Mouse (Mus musculus) midbrain, postnatal 0 days (tissue): ENCODE data around the gene 2900026A02Rik. TPM values are rescaled to one million over a fixed set of nuclear protein-coding genes. Genes with fewer than 3 reads are reported as not detected.

ENCODE experiments used
- ATAC-seq: fragments of 200-750 bp; cut with Nextera tagmentation; 2 replicates; pipeline ENCODE4 v1.8.0; 2017; ENCODE audit warnings: moderate number of reproducible peaks, mild to moderate bottlenecking, moderate TSS enrichment, moderate library complexity; ENCODE audit not compliant: low FRiP score
- DNase-seq: peaks from one replicate; pipeline ENCODE4 v3.0.0-alpha.2; 2015; ENCODE audit warnings: low spot score
- H3K27ac ChIP-seq: fragments of 300-500 bp; sonication (generic); 2 replicates; pipeline ENCODE4 v1.5.1; 2014; ENCODE audit warnings: low read depth, mild to moderate bottlenecking, low read length, mixed read lengths
- H3K27me3 ChIP-seq: fragments of 300-500 bp; sonication (generic); 2 replicates; pipeline ENCODE4 v1.6.1; 2014; ENCODE audit warnings: low read length, control low read depth, mixed read lengths; ENCODE audit not compliant: insufficient read depth
- H3K36me3 ChIP-seq: fragments of 300-500 bp; sonication (generic); 2 replicates; pipeline ENCODE4 v1.6.1; 2014; ENCODE audit warnings: low read length, control low read depth, mixed read lengths; ENCODE audit not compliant: insufficient read depth
- H3K4me1 ChIP-seq: fragments of 300-500 bp; sonication (generic); 2 replicates; pipeline ENCODE4 v1.6.1; 2014; ENCODE audit warnings: mild to moderate bottlenecking, control low read depth, antibody characterized with exemption, low read length, mixed read lengths; ENCODE audit not compliant: insufficient read depth
- H3K4me2 ChIP-seq: fragments of 300-500 bp; sonication (generic); 2 replicates; pipeline ENCODE4 v1.6.1; 2014; ENCODE audit warnings: low read depth, mild to moderate bottlenecking, low read length, mixed read lengths; ENCODE audit not compliant: poor library complexity, severe bottlenecking
- H3K4me3 ChIP-seq: fragments of 300-500 bp; sonication (generic); 2 replicates; pipeline ENCODE4 v1.5.1; 2014; ENCODE audit warnings: low read depth, mild to moderate bottlenecking, low read length, moderate library complexity
- H3K9ac ChIP-seq: fragments of 300-500 bp; sonication (generic); replicated peaks from 2 replicates; pipeline ENCODE4 v1.6.1; 2014; ENCODE audit warnings: mild to moderate bottlenecking, low read length, moderate library complexity, mixed read lengths; ENCODE audit not compliant: poor library complexity, severe bottlenecking
- H3K9me3 ChIP-seq: fragments of 300-500 bp; sonication (generic); 2 replicates; pipeline ENCODE4 v1.6.1; 2016; ENCODE audit warnings: low read length, control low read depth
- CTCF ChIP-seq: IDR thresholded peaks from 2 replicates; pipeline ENCODE4 v1.5.1; 2016; ENCODE audit warnings: antibody characterized with exemption, mild to moderate bottlenecking
- WGBS: fragments of 180-500 bp; shearing (Covaris S2); extraction: QIAGEN DNeasy Blood & Tissue Kit; methylation state at CpG from one replicate; pipeline ENCODE4 v1.1.7; 2014; 5-methylcytosine and 5-hydroxymethylcytosine counted together
- polyA plus RNA-seq: library from polyadenylated mRNA; unstranded; fragments of >200 nt; fragmentation: Nextera tagmentation; extraction: Ambion mirVana; gene quantifications from 2 replicates; pipeline ENCODE4 v1.2.1, GENCODE M21; 2015
- total RNA-seq: library from RNA; depleted of rRNA; stranded (reverse); fragments of >200 nt; gene quantifications from 2 replicates; pipeline ENCODE4 v1.2.3, GENCODE M21; 2014

2900026A02Rik gene
- total and polyA plus RNA-seq, 2 experiments from 2014 or later, result 3.8 to 11.8 TPM

DNA sequence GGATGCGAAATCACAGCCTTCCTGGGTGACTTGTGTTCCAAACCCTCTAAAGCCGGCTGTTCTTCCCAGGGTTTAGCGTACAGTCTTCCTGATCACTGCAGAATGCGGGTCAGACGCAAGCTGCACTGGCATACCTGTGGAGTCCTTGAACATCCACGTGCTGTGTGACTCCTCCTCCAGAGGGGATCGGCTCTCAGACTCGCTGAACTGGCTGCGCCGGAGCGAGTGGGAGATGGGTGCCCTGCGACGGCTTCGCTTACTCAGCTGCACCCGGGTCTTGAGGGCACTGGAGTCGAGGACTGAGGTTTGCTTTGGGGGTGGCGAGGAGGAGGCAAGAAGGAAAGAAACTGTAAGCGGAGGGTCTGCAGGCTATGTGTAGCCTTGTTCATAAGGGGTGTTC lies 125.6 kb downstream of the 2900026A02Rik start:
- no peak overlapping the region for H3K4me3 ChIP-seq
- WGBS, result 96% methylated on average over 18 of the region's 18 CpGs
- H3K27ac ChIP-seq, result no peak overlapping the region
- no peaks in the 10 kb centered on the region for H3K9me3 ChIP-seq
- no peaks in the 10 kb centered on the region for H3K27me3 ChIP-seq
- DNase-seq (no peak), ATAC-seq (no peak)
- H3K36me3 ChIP-seq, result peaks cover 27% of the 10 kb centered on the region
- no peak for TF ChIP-seq CTCF
- no peak overlapping the region for H3K4me2 ChIP-seq
- no peaks in the 10 kb centered on the region for H3K4me1 ChIP-seq
- H3K9ac ChIP-seq, result no peak overlapping the region

DNA sequence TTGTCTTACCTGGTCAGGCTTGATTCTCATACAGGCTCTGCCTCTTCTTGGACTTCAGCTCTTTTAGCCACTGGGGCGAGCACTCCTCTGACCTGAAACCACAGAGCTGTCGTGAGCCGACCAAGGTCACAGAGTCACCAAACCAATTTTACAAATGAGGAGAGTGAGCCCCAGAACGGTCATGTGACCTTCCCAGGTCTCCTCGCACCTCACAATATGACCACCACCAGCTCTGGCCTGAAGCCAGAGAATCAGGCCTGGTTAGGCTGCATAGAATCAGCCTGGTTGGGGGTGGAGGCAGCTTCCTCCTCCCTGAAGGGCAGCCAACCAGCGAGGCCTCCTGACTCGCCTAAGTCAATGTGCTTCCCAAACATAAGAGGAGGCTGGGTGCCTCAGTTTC lies 128.6 kb downstream of the 2900026A02Rik start:
- DNase-seq (no peak), ATAC-seq (no peak)
- no peak overlapping the region for H3K9ac ChIP-seq
- H3K4me3 ChIP-seq, result no peak overlapping the region
- peaks cover 32% of the 10 kb centered on the region for H3K36me3 ChIP-seq
- 82% methylated on average over 7 of the region's 7 CpGs for WGBS
- H3K4me1 ChIP-seq, result no peaks in the 10 kb centered on the region
- TF ChIP-seq CTCF, result no peak
- H3K4me2 ChIP-seq, result no peak overlapping the region
- no peaks in the 10 kb centered on the region for H3K9me3 ChIP-seq
- H3K27ac ChIP-seq, result no peak overlapping the region
- H3K27me3 ChIP-seq, result no peaks in the 10 kb centered on the region

DNA sequence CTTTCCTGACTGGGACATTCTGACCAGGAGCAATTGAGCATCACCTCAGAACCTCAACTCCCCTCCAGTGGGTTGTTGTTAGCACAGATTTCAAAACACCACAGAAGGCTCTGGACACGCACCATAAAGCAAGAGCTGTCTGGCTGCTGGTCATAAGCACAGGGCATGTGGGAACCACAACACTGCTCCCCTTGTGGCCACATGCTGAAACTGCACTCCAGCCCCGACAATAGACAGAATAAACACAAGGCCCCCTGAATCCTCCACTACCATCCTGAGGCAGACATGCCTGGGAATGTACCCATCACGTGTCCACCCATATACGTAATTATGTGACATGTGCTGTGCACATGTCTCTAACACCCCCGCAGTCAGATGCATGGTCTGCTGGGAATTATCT lies 129.9 kb downstream of the 2900026A02Rik start:
- no peak overlapping the region for H3K4me2 ChIP-seq
- ATAC-seq, result no peak; the same call in 1 of the 2 replicates
- no peaks in the 10 kb centered on the region for H3K9me3 ChIP-seq
- no peak overlapping the region for H3K4me3 ChIP-seq
- WGBS, result 59% methylated on average over 5 of the region's 5 CpGs
- DNase-seq, result peak; percentile 78
- H3K27me3 ChIP-seq, result no peaks in the 10 kb centered on the region
- peaks cover 25% of the 10 kb centered on the region for H3K36me3 ChIP-seq
- no peaks in the 10 kb centered on the region; the same call in 1 of the 2 replicates for H3K4me1 ChIP-seq
- no peak overlapping the region for H3K9ac ChIP-seq
- peak; percentile 85 for TF ChIP-seq CTCF
- no peak overlapping the region for H3K27ac ChIP-seq

DNA sequence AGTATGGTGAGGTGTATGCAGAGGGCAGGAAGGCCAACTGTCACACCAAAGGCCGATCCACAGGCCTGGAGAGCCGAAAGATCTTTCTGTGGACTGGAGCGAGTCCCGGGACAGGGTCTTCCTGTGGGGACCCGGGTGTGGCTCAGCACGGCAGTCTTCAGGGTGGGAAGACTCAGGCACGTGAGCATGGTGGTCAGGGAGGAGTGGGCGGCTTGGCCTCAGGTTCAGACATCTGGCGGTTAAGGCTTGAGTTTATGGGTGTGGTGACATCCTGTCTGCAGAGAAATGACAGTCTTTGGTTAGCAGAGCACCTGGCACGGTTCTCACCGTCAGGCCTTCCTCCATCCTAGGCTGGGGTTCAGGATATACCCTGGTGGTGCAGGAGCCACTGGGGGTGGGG lies 130.3 kb downstream of the 2900026A02Rik start:
- WGBS, result 94% methylated on average over 11 of the region's 11 CpGs
- Histone ChIP-seq H3K4me2 (no peak overlapping the region), H3K36me3 (peaks cover 23% of the 10 kb centered on the region), H3K9ac (no peak overlapping the region), H3K27ac (no peak overlapping the region), H3K9me3 (no peaks in the 10 kb centered on the region), H3K4me3 (no peak overlapping the region), H3K4me1 (no peaks in the 10 kb centered on the region; the same call in 1 of the 2 replicates), H3K27me3 (no peaks in the 10 kb centered on the region)
- no peak for ATAC-seq
- DNase-seq, result no peak
- no peak for TF ChIP-seq CTCF

DNA sequence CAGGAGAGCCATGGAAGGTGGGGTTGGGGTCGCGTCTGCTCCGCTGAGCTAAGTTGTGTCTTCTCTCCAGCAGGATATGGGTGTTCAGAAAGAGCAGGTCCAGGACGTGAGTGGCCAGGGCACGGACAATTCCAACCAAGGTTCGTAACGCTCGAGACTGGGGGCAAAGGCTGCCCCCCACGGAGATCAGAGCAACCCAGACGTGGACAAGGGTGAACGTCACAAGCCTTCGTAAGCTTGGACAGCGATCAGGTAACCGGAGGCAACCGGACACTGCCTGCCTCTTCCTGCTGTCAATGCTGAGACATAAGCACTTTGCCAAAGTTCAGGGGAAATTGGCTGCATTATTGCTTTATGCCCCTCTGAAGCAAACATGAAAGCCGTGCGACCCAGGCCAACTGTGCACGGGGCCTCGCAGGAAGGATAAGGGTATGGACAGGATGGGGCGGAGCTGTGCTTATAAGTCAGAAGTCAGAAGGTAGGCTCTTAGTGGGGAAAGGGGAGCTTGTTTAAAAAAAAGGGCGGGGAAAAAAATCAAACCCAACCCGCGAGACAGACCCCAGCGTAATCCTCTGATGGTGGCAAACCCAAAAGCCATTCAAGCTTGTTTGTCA lies 130.9 kb downstream of the 2900026A02Rik start:
- DNase-seq, result no peak
- ATAC-seq, result no peak
- H3K4me1 ChIP-seq, result no peaks in the 10 kb centered on the region; the same call in 1 of the 2 replicates
- peaks cover 17% of the 10 kb centered on the region for H3K36me3 ChIP-seq
- 88% methylated on average over 24 of the region's 24 CpGs for WGBS
- no peak overlapping the region for H3K9ac ChIP-seq
- no peak overlapping the region for H3K27ac ChIP-seq
- no peak for TF ChIP-seq CTCF
- H3K27me3 ChIP-seq, result no peaks in the 10 kb centered on the region
- no peak overlapping the region for H3K4me2 ChIP-seq
- no peak overlapping the region for H3K4me3 ChIP-seq
- H3K9me3 ChIP-seq, result no peaks in the 10 kb centered on the region

DNA sequence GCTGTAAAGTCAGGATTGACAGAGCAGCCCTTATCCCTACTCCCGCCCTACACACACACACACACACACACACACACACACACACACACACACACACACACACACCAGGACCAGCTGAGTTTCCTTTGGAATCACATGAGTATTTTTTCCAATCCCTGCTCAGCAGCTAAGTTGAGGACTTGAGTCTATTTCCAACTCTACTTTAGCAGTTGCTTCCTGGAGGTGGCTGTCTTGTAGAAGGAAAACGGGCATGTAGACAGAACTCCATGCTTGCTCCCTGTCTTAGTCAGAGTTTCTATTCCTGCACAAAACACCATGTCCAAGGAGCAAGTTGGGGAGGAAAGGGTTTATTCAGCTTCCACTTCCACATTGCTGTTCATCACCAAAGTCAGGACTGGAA lies 133.6 kb downstream of the 2900026A02Rik start:
- no peaks in the 10 kb centered on the region; the same call in 1 of the 2 replicates for H3K4me1 ChIP-seq
- peaks cover 11% of the 10 kb centered on the region; the same call in 1 of the 2 replicates for H3K36me3 ChIP-seq
- H3K4me3 ChIP-seq, result no peak overlapping the region
- no peaks in the 10 kb centered on the region for H3K9me3 ChIP-seq
- TF ChIP-seq CTCF, result no peak
- WGBS, result 88% methylated on average over 2 of the region's 2 CpGs
- H3K9ac ChIP-seq, result no peak overlapping the region
- ATAC-seq (no peak), DNase-seq (no peak)
- H3K27ac ChIP-seq, result 0 out of 2 replicates have a peak overlapping the region, but pooled peaks have one; percentile 43
- H3K27me3 ChIP-seq, result no peaks in the 10 kb centered on the region
- no peak overlapping the region for H3K4me2 ChIP-seq
